Mouse (Mus musculus): ENCODE measurements at regions not wholly inside any gene's neighbourhood (a gene's known extent, or its start where the extent isn't known, plus 50 kb on each side); places are given as distances from the start of the nearest gene placed in this dataset.

GRCm38 (mm10) chr9:73173589-73174247 lies 60.5 kb downstream of the Rsl24d1 start:
- Histone ChIP-seq H3K4me3 (ENCODE audit: insufficient read depth, low read length) (no peak overlapping the region), H3K4me1 (ENCODE audit: control insufficient read depth, insufficient read depth, low read length) (no peaks in the 10 kb centered on the region), H3K27ac (ENCODE audit: insufficient read depth, low read length) (no peak overlapping the region)
- TF ChIP-seq POLR2A (IDR thresholded peaks at IDR 0.05; ENCODE audit: extremely low read depth, insufficient read depth, low read length), result no peak
- TF ChIP-seq CTCF (IDR thresholded peaks at IDR 0.05; ENCODE audit: extremely low read depth, insufficient read depth, low read length), result no peak

GRCm38 (mm10) chr9:73176645-73177044 lies 63.4 kb downstream of the Rsl24d1 start:
- TF ChIP-seq CTCF (IDR thresholded peaks at IDR 0.05; ENCODE audit: extremely low read depth, insufficient read depth, low read length) (no peak), POLR2A (IDR thresholded peaks at IDR 0.05; ENCODE audit: extremely low read depth, insufficient read depth, low read length) (no peak)
- no peak overlapping the region for H3K27ac ChIP-seq (ENCODE audit: insufficient read depth, low read length)
- H3K4me1 ChIP-seq (ENCODE audit: control insufficient read depth, insufficient read depth, low read length), result no peaks in the 10 kb centered on the region; the same call in 1 of the 2 replicates
- no peak overlapping the region for H3K4me3 ChIP-seq (ENCODE audit: insufficient read depth, low read length)

GRCm38 (mm10) chr9:73183356-73183755 lies 70.1 kb downstream of the Rsl24d1 start:
- TF ChIP-seq POLR2A (IDR thresholded peaks at IDR 0.05; ENCODE audit: extremely low read depth, insufficient read depth, low read length) (no peak), CTCF (IDR thresholded peaks at IDR 0.05; ENCODE audit: extremely low read depth, insufficient read depth, low read length) (no peak)
- Histone ChIP-seq H3K4me3 (ENCODE audit: insufficient read depth, low read length) (no peak overlapping the region), H3K4me1 (ENCODE audit: control insufficient read depth, insufficient read depth, low read length) (no peaks in the 10 kb centered on the region; the same call in 1 of the 2 replicates), H3K27ac (ENCODE audit: insufficient read depth, low read length) (0 out of 2 replicates have a peak overlapping the region, but pooled peaks have one; percentile 61)

- no peak overlapping the region for H3K27ac ChIP-seq (ENCODE audit: insufficient read depth, low read length)
- H3K4me3 ChIP-seq (ENCODE audit: insufficient read depth, low read length), result no peak overlapping the region
- TF ChIP-seq CTCF (IDR thresholded peaks at IDR 0.05; ENCODE audit: extremely low read depth, insufficient read depth, low read length), result no peak
- no peak for TF ChIP-seq POLR2A (IDR thresholded peaks at IDR 0.05; ENCODE audit: extremely low read depth, insufficient read depth, low read length)
- no peaks in the 10 kb centered on the region; the same call in 1 of the 2 replicates for H3K4me1 ChIP-seq (ENCODE audit: control insufficient read depth, insufficient read depth, low read length)
These were observed 71.7 kb downstream of the Rsl24d1 start for GRCm38 (mm10) chr9:73184908-73185307.

GRCm38 (mm10) chr9:73192271-73192785 lies 79.1 kb downstream of the Rsl24d1 start:
- Histone ChIP-seq H3K27ac (ENCODE audit: insufficient read depth, low read length) (no peak overlapping the region), H3K4me1 (ENCODE audit: control insufficient read depth, insufficient read depth, low read length) (no peaks in the 10 kb centered on the region), H3K4me3 (ENCODE audit: insufficient read depth, low read length) (no peak overlapping the region)
- TF ChIP-seq POLR2A (IDR thresholded peaks at IDR 0.05; ENCODE audit: extremely low read depth, insufficient read depth, low read length), result no peak
- no peak for TF ChIP-seq CTCF (IDR thresholded peaks at IDR 0.05; ENCODE audit: extremely low read depth, insufficient read depth, low read length)

- Histone ChIP-seq H3K27ac (ENCODE audit: insufficient read depth, low read length) (no peak overlapping the region), H3K4me1 (ENCODE audit: control insufficient read depth, insufficient read depth, low read length) (no peaks in the 10 kb centered on the region), H3K4me3 (ENCODE audit: insufficient read depth, low read length) (no peak overlapping the region)
- TF ChIP-seq CTCF (IDR thresholded peaks at IDR 0.05; ENCODE audit: extremely low read depth, insufficient read depth, low read length), result no peak
- TF ChIP-seq POLR2A (IDR thresholded peaks at IDR 0.05; ENCODE audit: extremely low read depth, insufficient read depth, low read length), result no peak
These were observed 85.2 kb downstream of the Rsl24d1 start for GRCm38 (mm10) chr9:73198261-73199085.

- H3K4me3 ChIP-seq (ENCODE audit: insufficient read depth, low read length), result no peak overlapping the region
- no peak overlapping the region for H3K27ac ChIP-seq (ENCODE audit: insufficient read depth, low read length)
- H3K4me1 ChIP-seq (ENCODE audit: control insufficient read depth, insufficient read depth, low read length), result no peaks in the 10 kb centered on the region
- TF ChIP-seq CTCF (IDR thresholded peaks at IDR 0.05; ENCODE audit: extremely low read depth, insufficient read depth, low read length), result no peak
- no peak for TF ChIP-seq POLR2A (IDR thresholded peaks at IDR 0.05; ENCODE audit: extremely low read depth, insufficient read depth, low read length)
These were observed 109.9 kb downstream of the Rsl24d1 start for GRCm38 (mm10) chr9:73223111-73223510.

- TF ChIP-seq POLR2A (IDR thresholded peaks at IDR 0.05; ENCODE audit: extremely low read depth, insufficient read depth, low read length) (no peak), CTCF (IDR thresholded peaks at IDR 0.05; ENCODE audit: extremely low read depth, insufficient read depth, low read length) (no peak)
- H3K27ac ChIP-seq (ENCODE audit: insufficient read depth, low read length), result no peak overlapping the region
- no peak overlapping the region for H3K4me3 ChIP-seq (ENCODE audit: insufficient read depth, low read length)
- H3K4me1 ChIP-seq (ENCODE audit: control insufficient read depth, insufficient read depth, low read length), result no peaks in the 10 kb centered on the region
These were observed 127.0 kb downstream of the Rsl24d1 start for GRCm38 (mm10) chr9:73240188-73240587.

- Histone ChIP-seq H3K27ac (ENCODE audit: insufficient read depth, low read length) (no peak overlapping the region), H3K4me3 (ENCODE audit: insufficient read depth, low read length) (no peak overlapping the region), H3K4me1 (ENCODE audit: control insufficient read depth, insufficient read depth, low read length) (peaks cover 3% of the 10 kb centered on the region; the same call in 1 of the 2 replicates)
- TF ChIP-seq CTCF (IDR thresholded peaks at IDR 0.05; ENCODE audit: extremely low read depth, insufficient read depth, low read length) (no peak), POLR2A (IDR thresholded peaks at IDR 0.05; ENCODE audit: extremely low read depth, insufficient read depth, low read length) (no peak)
These were observed 129.5 kb downstream of the Rsl24d1 start for GRCm38 (mm10) chr9:73242521-73243308.

All from cortical plate, adult 2 months (tissue).